Mouse (Mus musculus): ENCODE data around the gene Trio.

- TF ChIP-seq POLR2A (IDR thresholded peaks at IDR 0.05; ENCODE audit: borderline replicate concordance, low read depth, low read length) (no peak), CTCF (IDR thresholded peaks at IDR 0.05; ENCODE audit: low read depth, low read length) (no peak)
Measured at GRCm38 (mm10) chr15:27906409-27906808, 119.2 kb downstream of the Trio start.
